20 mouse cellular contexts compared by ENCODE assay signal in the genomic region with DNA sequence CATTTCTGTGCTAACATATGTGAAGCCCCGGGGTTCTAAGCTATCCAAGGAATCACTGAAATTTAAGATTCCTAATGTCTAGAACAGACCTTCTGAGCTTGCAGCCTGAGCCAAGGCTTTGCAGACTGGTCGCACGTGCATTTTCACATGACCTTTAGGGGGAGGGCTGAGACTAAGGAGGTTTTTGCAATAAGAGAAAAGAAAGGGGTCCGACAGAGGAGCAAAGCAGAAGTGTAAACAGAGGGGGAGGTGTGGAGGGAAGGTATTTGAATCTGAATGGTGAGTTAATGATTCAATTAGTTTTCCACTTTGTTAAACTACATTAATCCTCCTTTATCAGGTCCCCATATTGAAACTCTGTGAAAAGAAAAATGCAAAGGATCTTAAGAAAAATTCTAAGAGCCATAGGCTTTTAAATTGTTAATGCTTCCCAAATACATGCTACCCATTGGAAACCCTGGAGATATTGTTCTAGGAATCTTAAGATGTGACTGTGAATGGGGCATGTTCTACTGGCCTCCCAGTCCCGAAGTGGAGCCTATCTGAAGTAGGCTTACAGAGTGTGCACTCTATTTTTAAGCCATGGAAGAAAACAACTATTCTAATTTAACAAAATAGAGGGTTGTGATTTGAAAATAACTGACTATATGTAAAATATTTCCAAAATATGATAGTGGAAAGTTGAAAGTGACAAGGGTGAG.
DNase-seq lines count a peak whose midpoint lies in the region; ATAC-seq and TF ChIP-seq lines count a peak whose summit lies in the region.
"Had no signal": no experiment of that assay in that cellular context is flagged by ENCODE, and none has a peak within 500 bp of the region (broad histone marks: within the 10 kb centered on the region; RNA-seq: fewer than 3 reads in every experiment).

No protein-coding gene starts in this region.

- H3K9me3 ChIP-seq in heart, embryonic 10.5 days = no peaks in the 10 kb centered on the region
- no peaks in the 10 kb centered on the region for H3K9me3 ChIP-seq in midbrain, embryonic 11.5 days (ENCODE audit: control insufficient read depth, low read length)
- no peaks in the 10 kb centered on the region for H3K9me3 ChIP-seq in midbrain, embryonic 16.5 days (replicated peaks; ENCODE audit: control insufficient read depth, low read length, poor library complexity, severe bottlenecking)
- H3K9me3 ChIP-seq: limb, embryonic 12.5 days; liver, embryonic 13.5 days; lung, embryonic 15.5 days had no signal

- H3K27me3 ChIP-seq in heart, embryonic 10.5 days (ENCODE audit: insufficient read depth, poor library complexity, severe bottlenecking) = no peaks in the 10 kb centered on the region
- peaks cover 14% of the 10 kb centered on the region for H3K27me3 ChIP-seq in midbrain, embryonic 11.5 days (ENCODE audit: control insufficient read depth, insufficient read depth, low read length)
- peaks cover 3% of the 10 kb centered on the region; the same call in 1 of the 2 replicates for H3K27me3 ChIP-seq in midbrain, embryonic 16.5 days (ENCODE audit: control insufficient read depth, insufficient read depth, low read depth, low read length)
- no peaks in the 10 kb centered on the region for H3K27me3 ChIP-seq in thymus, adult 2 months (ENCODE audit: control insufficient read depth, insufficient read depth, low read length)
- H3K27me3 ChIP-seq: CH12.LX; limb, embryonic 12.5 days; liver, embryonic 13.5 days; lung, embryonic 15.5 days had no signal

- 30% methylated on average over 5 of the region's 5 CpGs for WGBS in heart, embryonic 10.5 days
- WGBS in midbrain, embryonic 11.5 days = 6% methylated on average over 5 of the region's 5 CpGs
- 8% methylated on average over 5 of the region's 5 CpGs for WGBS in midbrain, embryonic 16.5 days
- WGBS in thymus, adult 2 months = 67% methylated on average over 5 of the region's 5 CpGs

- peak; percentile 70 for DNase-seq in heart, embryonic 10.5 days (ENCODE audit: low spot score)
- no peak for DNase-seq in heart, postnatal 36 days
- DNase-seq in midbrain, embryonic 11.5 days (ENCODE audit: low spot score, missing footprints) = peak; percentile 87
- DNase-seq in embryo, embryonic 9.5 days (ENCODE audit: extremely low spot score) = peak; percentile 33
- no peak for DNase-seq in gastrocnemius, adult 2 months
- DNase-seq in left cerebral cortex, postnatal 10 days (ENCODE audit: extremely low spot score in 1 of 2, low spot score in 2 of 2) = no peak
- DNase-seq in thymus, adult 2 months = no peak
- DNase-seq: adrenal gland, postnatal 25 days; cerebellum, adult 8-10 months; gastrocnemius, postnatal 14 days; heart, postnatal 10 days; liver, embryonic 13.5 days; right cerebral cortex, postnatal 25 days; thymus, postnatal 14 days had no signal

- no peak overlapping the region for H3K27ac ChIP-seq in heart, embryonic 10.5 days
- no peak overlapping the region for H3K27ac ChIP-seq in midbrain, embryonic 11.5 days (ENCODE audit: low read depth, low read length)
- H3K27ac ChIP-seq in midbrain, embryonic 16.5 days (ENCODE audit: low read length) = no peak overlapping the region
- H3K27ac ChIP-seq in gastrocnemius, adult 2 months = no peak overlapping the region
- no peak overlapping the region for H3K27ac ChIP-seq in thymus, adult 2 months (ENCODE audit: control insufficient read depth, insufficient read depth, low read length)
- H3K27ac ChIP-seq: limb, embryonic 12.5 days; liver, embryonic 13.5 days; lung, embryonic 15.5 days; stomach, postnatal 0 days had no signal

- TF ChIP-seq POLR2A in thymus, adult 2 months (IDR thresholded peaks at IDR 0.05; ENCODE audit: control insufficient read depth, extremely low read depth, insufficient read depth, low read length, poor library complexity) = no peak

- no peaks in the 10 kb centered on the region for H3K4me1 ChIP-seq in heart, embryonic 10.5 days
- peaks cover 6% of the 10 kb centered on the region; the same call in 1 of the 2 replicates for H3K4me1 ChIP-seq in midbrain, embryonic 11.5 days (ENCODE audit: control insufficient read depth, insufficient read depth, low read length)
- no peaks in the 10 kb centered on the region for H3K4me1 ChIP-seq in midbrain, embryonic 16.5 days (ENCODE audit: control insufficient read depth, insufficient read depth, low read length)
- no peaks in the 10 kb centered on the region for H3K4me1 ChIP-seq in thymus, adult 2 months (replicated peaks; ENCODE audit: control insufficient read depth, insufficient read depth, low read length)
- H3K4me1 ChIP-seq: liver, embryonic 13.5 days had no signal

- ATAC-seq in midbrain, embryonic 11.5 days (ENCODE audit: low FRiP score) = peak; percentile 91
- ATAC-seq in midbrain, embryonic 16.5 days = no peak
- ATAC-seq: hindbrain, embryonic 16.5 days had no signal

- intact Hi-C loops in heart, postnatal 36 days (cut with DNase I) = no loop called here
- intact Hi-C loops in gastrocnemius, adult 2 months (cut with DNase I) = no loop called here
- intact Hi-C loops in left cerebral cortex, postnatal 10 days (cut with DNase I) = no loop called here

- H3K4me3 ChIP-seq in heart, embryonic 10.5 days = no peak overlapping the region
- H3K4me3 ChIP-seq in midbrain, embryonic 11.5 days (ENCODE audit: low read depth, low read length) = no peak overlapping the region
- no peak overlapping the region for H3K4me3 ChIP-seq in midbrain, embryonic 16.5 days (ENCODE audit: low read depth, low read length)
- no peak overlapping the region for H3K4me3 ChIP-seq in gastrocnemius, adult 2 months
- no peak overlapping the region for H3K4me3 ChIP-seq in thymus, adult 2 months (ENCODE audit: control insufficient read depth, insufficient read depth, low read length)
- H3K4me3 ChIP-seq: limb, embryonic 12.5 days; liver, embryonic 13.5 days; lung, embryonic 15.5 days had no signal

- H3K4me2 ChIP-seq in midbrain, embryonic 11.5 days = no peak overlapping the region
- no peak overlapping the region for H3K4me2 ChIP-seq in midbrain, embryonic 16.5 days (ENCODE audit: low read length)
- H3K4me2 ChIP-seq: limb, embryonic 12.5 days; liver, embryonic 13.5 days; lung, embryonic 15.5 days had no signal

- H3K9ac ChIP-seq in midbrain, embryonic 11.5 days (ENCODE audit: low read length) = no peak overlapping the region
- H3K9ac ChIP-seq in midbrain, embryonic 16.5 days (ENCODE audit: low read depth, low read length) = no peak overlapping the region
- H3K9ac ChIP-seq: limb, embryonic 12.5 days; liver, embryonic 13.5 days; lung, embryonic 15.5 days had no signal

- TF ChIP-seq CTCF in gastrocnemius, adult 2 months (IDR thresholded peaks at IDR 0.05) = no peak
- no peak for TF ChIP-seq CTCF in thymus, adult 2 months (IDR thresholded peaks at IDR 0.05; ENCODE audit: borderline replicate concordance, control insufficient read depth, extremely low read depth, insufficient read depth, low read length, poor library complexity)

- no peaks in the 10 kb centered on the region for H3K36me3 ChIP-seq in heart, embryonic 10.5 days
- no peaks in the 10 kb centered on the region for H3K36me3 ChIP-seq in midbrain, embryonic 11.5 days (ENCODE audit: control insufficient read depth, insufficient read depth, low read length)
- H3K36me3 ChIP-seq in midbrain, embryonic 16.5 days (ENCODE audit: control insufficient read depth, insufficient read depth, low read length) = no peaks in the 10 kb centered on the region
- H3K36me3 ChIP-seq in thymus, adult 2 months (ENCODE audit: control insufficient read depth, insufficient read depth, low read length) = no peaks in the 10 kb centered on the region
- H3K36me3 ChIP-seq: limb, embryonic 12.5 days; liver, embryonic 13.5 days; lung, embryonic 15.5 days had no signal

Comparison
In these comparisons a context has a peak if more than half of its experiments do, and no peak if none do; other contexts are left out.
1. DNase-seq: peak in heart, embryonic 10.5 days (single experiment), midbrain, embryonic 11.5 days (single experiment) and embryo, embryonic 9.5 days (single experiment); none in heart, postnatal 36 days (0 of 2), gastrocnemius, adult 2 months (single experiment), left cerebral cortex, postnatal 10 days (0 of 2) and thymus, adult 2 months (single experiment).